Mouse (Mus musculus) kidney, adult 2 months (tissue): ENCODE measurements at regions not wholly inside any gene's neighbourhood (a gene's known extent, or its start where the extent isn't known, plus 50 kb on each side); places are given as distances from the start of the nearest gene placed in this dataset.

ENCODE experiments used
- DNase-seq: peaks from one replicate; pipeline ENCODE4 v3.0.0; 2021
- H3K27ac ChIP-seq: fragments of 200-500 bp; 2 replicates; pipeline ENCODE4 v1.5.1; 2012; ENCODE audit warnings: low read depth, low read length, control low read depth, inconsistent platforms; ENCODE audit not compliant: insufficient read depth
- H3K27me3 ChIP-seq: fragments of 200-500 bp; replicated peaks from 2 replicates; pipeline ENCODE4 v1.6.1; 2012; ENCODE audit warnings: mild to moderate bottlenecking, moderate library complexity, low read length, inconsistent platforms; ENCODE audit not compliant: control insufficient read depth, insufficient read depth
- H3K36me3 ChIP-seq: fragments of 200-500 bp; 2 replicates; pipeline ENCODE4 v1.6.1; 2012; ENCODE audit warnings: mild to moderate bottlenecking, moderate library complexity, low read length, inconsistent platforms; ENCODE audit not compliant: control insufficient read depth, insufficient read depth
- H3K4me1 ChIP-seq: fragments of 200-500 bp; 2 replicates; pipeline ENCODE4 v1.6.1; 2011; ENCODE audit warnings: low read length; ENCODE audit not compliant: control insufficient read depth, insufficient read depth
- H3K4me3 ChIP-seq: fragments of 200-500 bp; 2 replicates; pipeline ENCODE4 v1.5.1; 2011; ENCODE audit warnings: mild to moderate bottlenecking, low read depth, low read length, control low read depth; ENCODE audit not compliant: insufficient read depth
- CTCF ChIP-seq: fragments of 200-500 bp; conservative IDR thresholded peaks from 2 replicates; pipeline ENCODE4 v1.5.1; 2011; ENCODE audit warnings: low read depth, mild to moderate bottlenecking, control low read depth, low read length, moderate library complexity, mixed read lengths; ENCODE audit not compliant: insufficient read depth, insufficient read length
- POLR2A ChIP-seq: fragments of 200-500 bp; IDR thresholded peaks from one replicate; pipeline ENCODE4 v1.6.1; 2011; ENCODE audit warnings: low read depth, low read length, control low read depth
- WGBS: fragments of 180-500 bp; shearing (Covaris S2); methylation state at CpG from one replicate; pipeline ENCODE4 v1.1.7; 2018; 5-methylcytosine and 5-hydroxymethylcytosine counted together

GRCm38 (mm10) chr1:106086687-106087086 is 84.9 kb upstream of the Phlpp1 start:
- Histone ChIP-seq H3K27ac (no peak overlapping the region), H3K4me1 (no peaks in the 10 kb centered on the region), H3K4me3 (no peak overlapping the region), H3K36me3 (no peaks in the 10 kb centered on the region), H3K27me3 (no peaks in the 10 kb centered on the region)
- whole genome bisulfite sequencing: 53% methylated on average over 1 of the region's 1 CpGs
- DNase-seq: no peak
- TF ChIP-seq POLR2A (no peak), CTCF (no peak)

- no peaks in the 10 kb centered on the region for H3K27me3 ChIP-seq
- H3K4me3 ChIP-seq: no peak overlapping the region
- 64% methylated on average over 3 of the region's 3 CpGs for WGBS
- DNase-seq: no peak
- no peaks in the 10 kb centered on the region for H3K36me3 ChIP-seq
- no peak overlapping the region for H3K27ac ChIP-seq
- TF ChIP-seq POLR2A: no peak
- no peak for TF ChIP-seq CTCF
- no peaks in the 10 kb centered on the region for H3K4me1 ChIP-seq
Measured at GRCm38 (mm10) chr1:106092909-106093557, 78.5 kb upstream of the Phlpp1 start.

DNA sequence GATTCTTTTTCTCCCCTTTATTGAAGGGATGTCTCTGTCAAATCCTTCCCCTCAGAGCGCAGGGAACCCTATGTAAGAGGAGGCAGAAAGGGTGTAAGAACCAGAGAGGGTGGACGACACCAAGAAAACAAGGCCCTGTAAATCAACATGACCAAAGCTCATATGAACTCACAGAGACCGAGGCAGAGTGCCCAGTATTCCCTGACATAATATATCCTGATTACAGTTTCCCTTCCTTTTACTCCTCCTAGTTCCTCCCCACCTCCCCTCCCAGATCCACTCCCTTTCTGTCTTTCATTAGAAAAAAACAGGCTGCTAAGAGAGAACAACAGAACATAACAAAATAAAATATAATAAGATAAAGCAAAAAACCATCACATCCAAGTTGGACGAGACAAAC is 77.7 kb upstream of the Phlpp1 start:
- DNase-seq: peak; percentile 25
- H3K36me3 ChIP-seq: no peaks in the 10 kb centered on the region
- WGBS: 47% methylated on average over 4 of the region's 4 CpGs
- H3K27ac ChIP-seq: no peak overlapping the region
- no peak overlapping the region for H3K4me3 ChIP-seq
- no peaks in the 10 kb centered on the region for H3K27me3 ChIP-seq
- H3K4me1 ChIP-seq: no peaks in the 10 kb centered on the region
- TF ChIP-seq CTCF (no peak), POLR2A (no peak)

DNA sequence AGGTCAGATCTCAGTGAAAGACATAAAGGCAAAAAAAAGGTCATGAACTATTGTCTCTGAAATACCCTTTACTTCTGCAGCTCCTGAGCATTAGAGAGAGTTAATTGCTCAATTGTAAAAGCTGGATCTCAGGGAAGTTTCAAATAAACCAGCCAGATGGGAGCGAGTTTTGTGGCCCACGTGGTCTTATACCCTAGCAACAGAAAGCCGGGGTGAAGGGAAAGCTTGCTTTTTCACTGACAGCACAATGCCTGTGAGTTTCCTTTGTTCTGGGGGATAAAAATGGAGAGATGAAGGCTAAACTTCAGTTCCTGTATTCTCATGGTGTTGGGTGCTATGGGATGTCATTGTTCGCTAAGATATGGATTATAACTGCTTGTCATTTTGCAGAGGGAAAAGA is 75.2 kb upstream of the Phlpp1 start:
- no peak overlapping the region for H3K27ac ChIP-seq
- 73% methylated on average over 4 of the region's 4 CpGs for WGBS
- no peaks in the 10 kb centered on the region for H3K36me3 ChIP-seq
- H3K4me1 ChIP-seq: no peaks in the 10 kb centered on the region
- no peaks in the 10 kb centered on the region for H3K27me3 ChIP-seq
- DNase-seq: no peak
- H3K4me3 ChIP-seq: no peak overlapping the region
- TF ChIP-seq POLR2A (no peak), CTCF (no peak)

GRCm38 (mm10) chr1:106097177-106097576 is 74.4 kb upstream of the Phlpp1 start:
- Histone ChIP-seq H3K4me3 (no peak overlapping the region), H3K27ac (no peak overlapping the region), H3K4me1 (no peaks in the 10 kb centered on the region), H3K36me3 (no peaks in the 10 kb centered on the region), H3K27me3 (no peaks in the 10 kb centered on the region)
- DNase-seq: no peak
- WGBS: 97% methylated on average over 4 of the region's 4 CpGs
- no peak for TF ChIP-seq POLR2A
- no peak for TF ChIP-seq CTCF

- Histone ChIP-seq H3K27me3 (no peaks in the 10 kb centered on the region), H3K27ac (no peak overlapping the region), H3K36me3 (no peaks in the 10 kb centered on the region), H3K4me1 (peaks cover 3% of the 10 kb centered on the region; the same call in 1 of the 2 replicates), H3K4me3 (no peak overlapping the region)
- TF ChIP-seq CTCF (no peak), POLR2A (no peak)
- 92% methylated on average over 3 of the region's 3 CpGs for WGBS
- no peak for DNase-seq
Measured at GRCm38 (mm10) chr1:106100611-106101010, 70.9 kb upstream of the Phlpp1 start.

DNA sequence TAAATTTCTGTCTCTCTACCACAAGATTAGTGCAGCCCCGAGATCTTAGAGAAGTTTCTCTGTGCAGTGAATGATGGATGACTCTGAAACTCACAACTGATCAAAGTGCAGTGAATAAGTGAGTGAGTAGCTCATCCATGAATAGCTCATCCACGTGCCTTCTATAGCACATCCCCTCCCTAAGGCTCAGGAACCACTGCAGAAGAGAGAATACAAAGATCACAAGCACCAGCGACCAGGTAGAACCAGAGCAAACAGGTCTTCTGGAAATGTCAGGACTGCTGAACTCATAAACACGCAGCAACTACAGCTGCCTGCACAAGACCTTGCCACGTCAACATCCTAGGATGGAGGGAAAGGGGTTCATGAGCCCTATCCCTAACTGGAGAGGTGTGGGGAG is 69.0 kb upstream of the Phlpp1 start:
- Histone ChIP-seq H3K4me3 (no peak overlapping the region), H3K27ac (peak overlapping the region; percentile 76; the same call in 1 of the 2 replicates), H3K36me3 (no peaks in the 10 kb centered on the region), H3K27me3 (no peaks in the 10 kb centered on the region), H3K4me1 (peaks cover 3% of the 10 kb centered on the region; the same call in 1 of the 2 replicates)
- WGBS: 48% methylated on average over 5 of the region's 5 CpGs
- DNase-seq: peak; percentile 38
- TF ChIP-seq POLR2A: no peak
- no peak for TF ChIP-seq CTCF
